Comparison of ENCODE assay signal across 9 mouse cellular contexts in genomic region chr7:44821666-44822448, GRCm38 (mm10). TPM values are rescaled to one million over a fixed set of nuclear protein-coding genes. Genes with fewer than 3 reads are reported as not detected.
DNase-seq lines count a peak whose midpoint lies in the region; ATAC-seq and TF ChIP-seq lines count a peak whose summit lies in the region.
"Had no signal": no experiment of that assay in that cellular context is flagged by ENCODE, and none has a peak within 500 bp of the region (broad histone marks: within the 10 kb centered on the region; RNA-seq: fewer than 3 reads in every experiment).

No protein-coding gene starts in this region.

- TF ChIP-seq POLR2A in liver, adult 2 months (IDR thresholded peaks at IDR 0.05; ENCODE audit: extremely low read depth, insufficient read depth, low read length): no peak

- H3K4me2 ChIP-seq in lung, embryonic 14.5 days: no peak overlapping the region
- H3K4me2 ChIP-seq: heart, embryonic 13.5 days had no signal

- peaks cover 11% of the 10 kb centered on the region for H3K4me1 ChIP-seq in lung, embryonic 14.5 days (ENCODE audit: insufficient read depth)
- H3K4me1 ChIP-seq in E14TG2a.4 (replicated peaks; ENCODE audit: low read depth, low read length): peaks cover 94% of the 10 kb centered on the region
- peaks cover 27% of the 10 kb centered on the region for H3K4me1 ChIP-seq in liver, adult 2 months (ENCODE audit: control insufficient read depth, insufficient read depth, low read length)

- no peak overlapping the region for H3K9ac ChIP-seq in lung, embryonic 14.5 days
- H3K9ac ChIP-seq in liver, adult 2 months (ENCODE audit: low read depth, low read length): no peak overlapping the region

- no peaks in the 10 kb centered on the region for H3K27me3 ChIP-seq in lung, embryonic 14.5 days (ENCODE audit: insufficient read depth, low read length)
- H3K27me3 ChIP-seq in E14TG2a.4 (ENCODE audit: insufficient read depth, low read length): no peaks in the 10 kb centered on the region
- H3K27me3 ChIP-seq in liver, adult 2 months (ENCODE audit: control insufficient read depth, insufficient read depth, low read length): no peaks in the 10 kb centered on the region
- H3K27me3 ChIP-seq: heart, embryonic 13.5 days had no signal

- peaks cover 52% of the 10 kb centered on the region for H3K79me2 ChIP-seq in liver, adult 2 months (ENCODE audit: control insufficient read depth, insufficient read depth, low read length)

- no peak overlapping the region for H3K27ac ChIP-seq in lung, embryonic 14.5 days (ENCODE audit: low read depth)
- no peak overlapping the region for H3K27ac ChIP-seq in liver, adult 2 months (replicated peaks; ENCODE audit: insufficient read depth, low read depth, low read length)
- H3K27ac ChIP-seq: heart, embryonic 13.5 days had no signal

- 76% methylated on average over 7 of the region's 7 CpGs for WGBS in lung, embryonic 14.5 days
- WGBS in liver, adult 2 months: 72% methylated on average over 7 of the region's 7 CpGs

- peaks cover 21% of the 10 kb centered on the region for H3K36me3 ChIP-seq in lung, embryonic 14.5 days (ENCODE audit: insufficient read depth)
- peaks cover 85% of the 10 kb centered on the region for H3K36me3 ChIP-seq in E14TG2a.4 (ENCODE audit: insufficient read depth, low read length)
- no peaks in the 10 kb centered on the region for H3K36me3 ChIP-seq in liver, adult 2 months (ENCODE audit: control insufficient read depth, insufficient read depth, low read length)

- peak; percentile 10; the same call in 1 of the 2 replicates for TF ChIP-seq CTCF in lung, embryonic 14.5 days (IDR thresholded peaks at IDR 0.05; ENCODE audit: low read depth)
- TF ChIP-seq CTCF in E14TG2a.4 (conservative IDR thresholded peaks at IDR 0.05; ENCODE audit: low read length): no peak
- peak; percentile 53 for TF ChIP-seq CTCF in liver, adult 2 months (IDR thresholded peaks at IDR 0.05; ENCODE audit: low read depth, low read length)

- peak; percentile 5 to 9 for DNase-seq in gastrocnemius, postnatal 4 days (ENCODE audit: low spot score in 2 of 2)
- no peak for DNase-seq in gastrocnemius, postnatal 25 days
- no peak for DNase-seq in lung, embryonic 14.5 days
- no peak for DNase-seq in lung, postnatal 36 days
- DNase-seq in liver, adult 2 months (ENCODE audit: extremely low read depth, low read depth, low spot score): peak; percentile 34
- DNase-seq in B cell, adult 2 months: no peak
- no peak for DNase-seq in cerebellum, adult 9-10 months

- ATAC-seq in lung, embryonic 14.5 days (ENCODE audit: insufficient read depth): no peak

- H3K4me3 ChIP-seq in lung, embryonic 14.5 days (ENCODE audit: low read depth, low read length): no peak overlapping the region
- H3K4me3 ChIP-seq in E14TG2a.4 (replicated peaks; ENCODE audit: low read length): peak overlapping the region; percentile 96
- no peak overlapping the region for H3K4me3 ChIP-seq in liver, adult 2 months (ENCODE audit: insufficient read depth, low read depth, low read length)
- H3K4me3 ChIP-seq: heart, embryonic 13.5 days had no signal

- H3K9me3 ChIP-seq in lung, embryonic 14.5 days (ENCODE audit: low read depth, low read length): no peaks in the 10 kb centered on the region
- H3K9me3 ChIP-seq in E14TG2a.4 (ENCODE audit: low read length): no peaks in the 10 kb centered on the region
- H3K9me3 ChIP-seq: heart, embryonic 13.5 days had no signal

RNA-seq across cellular contexts. Expression of gene Atf5, which starts 5.4 kb away (rescaled TPM):
- 10 to 100 TPM; 55.6 to 62.2 TPM for total RNA-seq in gastrocnemius, postnatal 4 days (2021)
- 10 to 100 TPM; 57.2 to 70.6 TPM for total RNA-seq in gastrocnemius, postnatal 25 days (2021)
- polyA plus RNA-seq in lung, embryonic 14.5 days (2014; fragmentation: Nextera tagmentation; extraction: Ambion mirVana): 3.1 TPM in 2 replicates
- total RNA-seq in liver, adult 2 months (2014; rRNA removed): 22.9 and 43.9 TPM in 2 replicates
- 727 and 964 TPM in 2 replicates for polyA plus RNA-seq in liver, adult 2 months (2012; rRNA removed)

RNA-seq across cellular contexts. Expression of gene Il4i1, which starts 5.7 kb away (rescaled TPM):
- 1 to 10 TPM; 1.6 to 1.8 TPM for total RNA-seq in gastrocnemius, postnatal 4 days (2021)
- total RNA-seq in gastrocnemius, postnatal 25 days (2021): 1 to 10 TPM; 1.8 to 3.1 TPM
- polyA plus RNA-seq in lung, embryonic 14.5 days (2014; fragmentation: Nextera tagmentation; extraction: Ambion mirVana): 0.93 and 1.5 TPM in 2 replicates
- total RNA-seq in liver, adult 2 months (2014; rRNA removed): 0.60 and 0.65 TPM in 2 replicates
- polyA plus RNA-seq in liver, adult 2 months (2012; rRNA removed): 0.85 and 1.7 TPM in 2 replicates

RNA-seq across cellular contexts. Expression of gene Nup62, which starts 6.0 kb away (rescaled TPM):
- 10 to 100 TPM; 49.4 to 53.1 TPM for total RNA-seq in gastrocnemius, postnatal 4 days (2021)
- total RNA-seq in gastrocnemius, postnatal 25 days (2021): 10 to 100 TPM; 18.4 to 22.2 TPM
- 65.8 and 68.9 TPM in 2 replicates for polyA plus RNA-seq in lung, embryonic 14.5 days (2014; fragmentation: Nextera tagmentation; extraction: Ambion mirVana)
- 4.0 and 5.4 TPM in 2 replicates for total RNA-seq in liver, adult 2 months (2014; rRNA removed)
- polyA plus RNA-seq in liver, adult 2 months (2012; rRNA removed): 20.4 and 20.6 TPM in 2 replicates

RNA-seq across cellular contexts. Expression of gene Akt1s1, which starts 26.9 kb away (rescaled TPM):
- total RNA-seq in gastrocnemius, postnatal 4 days (2021): 100 to 1,000 TPM in 1 of 2 experiments, 10 to 100 TPM in 1; 92.4 to 103 TPM
- 100 to 1,000 TPM; 103 to 113 TPM for total RNA-seq in gastrocnemius, postnatal 25 days (2021)
- polyA plus RNA-seq in lung, embryonic 14.5 days (2014; fragmentation: Nextera tagmentation; extraction: Ambion mirVana): 61.9 and 76.9 TPM in 2 replicates
- 23.9 and 35.4 TPM in 2 replicates for total RNA-seq in liver, adult 2 months (2014; rRNA removed)
- polyA plus RNA-seq in liver, adult 2 months (2012; rRNA removed): 93.9 and 106 TPM in 2 replicates

RNA-seq across cellular contexts. Expression of gene Tbc1d17, which starts 27.0 kb away (rescaled TPM):
- total RNA-seq in gastrocnemius, postnatal 4 days (2021): 10 to 100 TPM; 56.5 to 63.4 TPM
- total RNA-seq in gastrocnemius, postnatal 25 days (2021): 10 to 100 TPM; 38.6 to 41.2 TPM
- polyA plus RNA-seq in lung, embryonic 14.5 days (2014; fragmentation: Nextera tagmentation; extraction: Ambion mirVana): 60.1 and 73.7 TPM in 2 replicates
- total RNA-seq in liver, adult 2 months (2014; rRNA removed): 20.2 and 31.5 TPM in 2 replicates
- polyA plus RNA-seq in liver, adult 2 months (2012; rRNA removed): 81.1 and 91.6 TPM in 2 replicates

Comparison
In these comparisons a context has a peak if more than half of its experiments do, and no peak if none do; other contexts are left out.
1. DNase-seq: peak in gastrocnemius, postnatal 4 days (2 of 2) and liver, adult 2 months (single experiment); none in gastrocnemius, postnatal 25 days (single experiment), lung, embryonic 14.5 days (single experiment), lung, postnatal 36 days (single experiment), B cell, adult 2 months (0 of 2) and cerebellum, adult 9-10 months (single experiment).